Mouse (Mus musculus) erythroblast, embryonic 14.5 days (primary cell): ENCODE results near the gene Rd3.

Experiments used
- GATA1 ChIP-seq: IDR thresholded peaks from 2 replicates; pipeline ENCODE4 v1.6.1; 2012; ENCODE audit warnings: low read length, inconsistent platforms, mixed read lengths
- TAL1 ChIP-seq: IDR thresholded peaks from 3 replicates; pipeline ENCODE4 v1.6.1; 2012; ENCODE audit warnings: low read length, inconsistent platforms, mixed read lengths

GRCm38 (mm10) chr1:191929897-191930524 is 47.2 kb upstream of the Rd3 start:
- TF ChIP-seq GATA1 (no peak), TAL1 (no peak)
